Mouse (Mus musculus): ENCODE data around the gene Cel. TPM values are rescaled to one million over a fixed set of nuclear protein-coding genes. Genes with fewer than 3 reads are reported as not detected.

Cel gene
- polyA plus RNA-seq, 2 experiments = 0.19 to 0.39 TPM

DNA sequence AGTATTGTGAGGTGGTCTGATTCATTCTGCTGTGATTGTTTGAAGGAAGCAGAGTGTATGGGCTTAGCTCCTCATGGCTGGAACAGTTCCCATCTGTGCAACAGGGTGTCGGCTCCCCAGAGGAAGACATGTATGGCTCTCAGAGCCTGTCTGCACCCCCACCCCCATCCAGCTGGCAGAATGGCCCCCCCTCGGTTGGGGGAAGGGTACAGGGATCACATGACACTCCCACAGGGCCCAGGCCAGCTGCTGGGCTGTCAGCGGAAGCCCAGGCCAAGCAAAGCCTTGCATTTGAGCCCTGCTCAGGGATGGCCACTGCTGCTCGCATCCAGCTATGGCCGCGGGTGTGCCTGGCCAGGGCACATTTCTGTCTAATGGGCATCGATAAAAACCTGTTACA is 24.0 kb downstream of the Cel start:
- no peaks in the 10 kb centered on the region for H3K36me3 ChIP-seq (replicated peaks; ENCODE audit: control insufficient read depth, insufficient read depth, low read depth)
- H3K4me2 ChIP-seq (ENCODE audit: low read depth) = no peak overlapping the region
- 59% methylated on average over 7 of the region's 7 CpGs for WGBS (ENCODE audit: insufficient replicate concordance)
- no peaks in the 10 kb centered on the region for H3K27me3 ChIP-seq (ENCODE audit: control insufficient read depth, insufficient read depth, low read length)
- no peak overlapping the region for H3K4me3 ChIP-seq (ENCODE audit: insufficient read depth in 1 of 2, low read depth in 2 of 2, low read length in 2 of 2)
- ATAC-seq (ENCODE audit: insufficient read depth) (no peak), DNase-seq (ENCODE audit: low read depth in 3 of 3, low spot score in 3 of 3) (no peak)
- no peak for TF ChIP-seq EP300 (IDR thresholded peaks at IDR 0.05; ENCODE audit: low read depth)
- TF ChIP-seq CTCF (IDR thresholded peaks at IDR 0.05; ENCODE audit: low read depth) = no peak
- H3K9me3 ChIP-seq (ENCODE audit: control insufficient read depth, low read length) = no peaks in the 10 kb centered on the region
- no peak overlapping the region for H3K27ac ChIP-seq
- H3K9ac ChIP-seq (replicated peaks) = no peak overlapping the region
- no peaks in the 10 kb centered on the region for H3K4me1 ChIP-seq (replicated peaks; ENCODE audit: control insufficient read depth in 2 of 2, insufficient read depth in 2 of 2, low read length in 1 of 2)

DNA sequence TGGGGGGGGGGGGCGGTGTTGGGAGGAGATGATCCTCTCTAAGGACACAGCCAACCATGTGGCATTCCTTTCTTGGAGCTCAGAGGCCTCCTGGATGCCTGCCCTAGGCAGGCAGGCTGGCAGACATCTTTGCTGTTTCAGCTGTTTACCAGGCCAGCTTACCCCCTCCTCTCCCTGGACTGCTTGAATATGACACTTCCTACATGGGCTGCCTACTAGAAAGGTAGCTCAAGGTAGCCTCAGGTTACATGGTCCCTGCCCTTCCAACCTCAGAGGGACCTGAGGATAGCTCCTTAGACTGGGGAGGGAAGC is 24.4 kb downstream of the Cel start:
- 33% methylated on average over 1 of the region's 1 CpGs for WGBS (ENCODE audit: insufficient replicate concordance)
- Histone ChIP-seq H3K9me3 (ENCODE audit: control insufficient read depth, low read length) (no peaks in the 10 kb centered on the region), H3K4me1 (replicated peaks; ENCODE audit: control insufficient read depth in 2 of 2, insufficient read depth in 2 of 2, low read length in 1 of 2) (no peaks in the 10 kb centered on the region), H3K4me3 (ENCODE audit: insufficient read depth in 1 of 2, low read depth in 2 of 2, low read length in 2 of 2) (no peak overlapping the region), H3K27ac (no peak overlapping the region), H3K27me3 (ENCODE audit: control insufficient read depth, insufficient read depth, low read length) (no peaks in the 10 kb centered on the region), H3K4me2 (ENCODE audit: low read depth) (no peak overlapping the region), H3K36me3 (replicated peaks; ENCODE audit: control insufficient read depth, insufficient read depth, low read depth) (no peaks in the 10 kb centered on the region), H3K9ac (replicated peaks) (no peak overlapping the region)
- TF ChIP-seq EP300 (IDR thresholded peaks at IDR 0.05; ENCODE audit: low read depth) = no peak
- TF ChIP-seq CTCF (IDR thresholded peaks at IDR 0.05; ENCODE audit: low read depth) = no peak
- ATAC-seq (ENCODE audit: insufficient read depth) = no peak
- DNase-seq (ENCODE audit: low read depth in 3 of 3, low spot score in 3 of 3) = no peak

DNA sequence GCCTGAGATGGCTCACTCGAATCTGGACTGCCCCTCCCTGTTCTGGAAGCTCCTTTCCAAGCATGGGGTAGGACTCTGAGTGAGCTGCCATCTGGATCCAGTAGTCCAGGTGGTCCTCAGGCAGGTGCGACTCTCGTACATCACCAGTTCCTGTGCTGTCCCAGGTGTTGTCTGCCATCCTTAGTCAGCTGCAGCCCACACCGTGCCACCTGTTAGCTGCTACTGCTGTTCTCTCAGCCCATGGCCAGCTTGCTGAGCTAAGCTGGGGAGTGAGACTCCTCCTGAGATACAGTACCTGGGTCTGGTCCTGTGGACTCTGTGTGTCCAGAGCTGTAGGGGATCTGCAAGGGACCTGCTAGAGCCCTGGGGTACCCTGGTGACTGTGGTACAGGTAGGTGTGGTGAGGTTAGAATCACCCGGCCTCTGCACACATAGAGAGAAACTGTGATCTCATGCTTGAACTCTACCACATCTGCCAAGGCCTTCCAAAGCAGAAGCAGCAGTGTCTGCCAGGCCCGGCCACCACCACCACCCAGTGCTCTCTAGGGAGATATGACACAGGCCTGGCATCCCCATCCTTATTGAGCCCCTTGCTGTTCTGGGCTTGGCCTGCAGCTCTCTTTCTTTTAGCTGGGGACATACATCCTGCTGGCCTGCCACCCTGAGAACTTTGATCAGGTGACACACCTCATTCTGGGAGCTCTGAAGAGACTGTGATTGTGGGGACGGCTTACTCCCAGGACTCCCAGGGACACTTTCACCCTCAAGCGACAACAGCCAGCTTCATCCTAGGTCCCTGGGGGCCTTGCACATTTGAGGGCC is 25.0 kb downstream of the Cel start:
- no peaks in the 10 kb centered on the region for H3K36me3 ChIP-seq (replicated peaks; ENCODE audit: control insufficient read depth, insufficient read depth, low read depth)
- H3K4me1 ChIP-seq (replicated peaks; ENCODE audit: control insufficient read depth in 2 of 2, insufficient read depth in 2 of 2, low read length in 1 of 2) = no peaks in the 10 kb centered on the region
- ATAC-seq (ENCODE audit: insufficient read depth) (no peak), DNase-seq (ENCODE audit: low read depth in 3 of 3, low spot score in 3 of 3) (no peak)
- 64% methylated on average over 8 of the region's 8 CpGs for WGBS (ENCODE audit: insufficient replicate concordance)
- no peak overlapping the region for H3K27ac ChIP-seq
- H3K9me3 ChIP-seq (ENCODE audit: control insufficient read depth, low read length) = no peaks in the 10 kb centered on the region
- no peak for TF ChIP-seq EP300 (IDR thresholded peaks at IDR 0.05; ENCODE audit: low read depth)
- TF ChIP-seq CTCF (IDR thresholded peaks at IDR 0.05; ENCODE audit: low read depth) = no peak
- H3K4me2 ChIP-seq (ENCODE audit: low read depth) = no peak overlapping the region
- no peak overlapping the region for H3K4me3 ChIP-seq (ENCODE audit: insufficient read depth in 1 of 2, low read depth in 2 of 2, low read length in 2 of 2)
- no peaks in the 10 kb centered on the region for H3K27me3 ChIP-seq (ENCODE audit: control insufficient read depth, insufficient read depth, low read length)
- H3K9ac ChIP-seq (replicated peaks) = no peak overlapping the region

GRCm38 (mm10) chr2:28537634-28537920 is 25.6 kb downstream of the Cel start:
- no peaks in the 10 kb centered on the region for H3K9me3 ChIP-seq (ENCODE audit: control insufficient read depth, low read length)
- no peaks in the 10 kb centered on the region for H3K36me3 ChIP-seq (replicated peaks; ENCODE audit: control insufficient read depth, insufficient read depth, low read depth)
- H3K27me3 ChIP-seq (ENCODE audit: control insufficient read depth, insufficient read depth, low read length) = no peaks in the 10 kb centered on the region
- TF ChIP-seq EP300 (IDR thresholded peaks at IDR 0.05; ENCODE audit: low read depth) = no peak
- no peak for TF ChIP-seq CTCF (IDR thresholded peaks at IDR 0.05; ENCODE audit: low read depth)
- H3K9ac ChIP-seq (replicated peaks) = no peak overlapping the region
- no peak overlapping the region for H3K4me3 ChIP-seq (ENCODE audit: insufficient read depth in 1 of 2, low read depth in 2 of 2, low read length in 2 of 2)
- ATAC-seq (ENCODE audit: insufficient read depth) (no peak), DNase-seq (ENCODE audit: low read depth in 3 of 3, low spot score in 3 of 3) (no peak)
- no peak overlapping the region for H3K4me2 ChIP-seq (ENCODE audit: low read depth)
- H3K4me1 ChIP-seq (replicated peaks; ENCODE audit: control insufficient read depth in 2 of 2, insufficient read depth in 2 of 2, low read length in 1 of 2) = no peaks in the 10 kb centered on the region
- WGBS (ENCODE audit: insufficient replicate concordance) = 50% methylated on average over 4 of the region's 4 CpGs
- no peak overlapping the region for H3K27ac ChIP-seq

GRCm38 (mm10) chr2:28536766-28537633 is 26.2 kb downstream of the Cel start:
- Histone ChIP-seq H3K36me3 (replicated peaks; ENCODE audit: control insufficient read depth, insufficient read depth, low read depth) (no peaks in the 10 kb centered on the region), H3K4me3 (ENCODE audit: insufficient read depth in 1 of 2, low read depth in 2 of 2, low read length in 2 of 2) (no peak overlapping the region), H3K27ac (no peak overlapping the region), H3K4me2 (ENCODE audit: low read depth) (no peak overlapping the region), H3K9ac (replicated peaks) (no peak overlapping the region), H3K27me3 (ENCODE audit: control insufficient read depth, insufficient read depth, low read length) (no peaks in the 10 kb centered on the region), H3K4me1 (replicated peaks; ENCODE audit: control insufficient read depth in 2 of 2, insufficient read depth in 2 of 2, low read length in 1 of 2) (no peaks in the 10 kb centered on the region), H3K9me3 (ENCODE audit: control insufficient read depth, low read length) (no peaks in the 10 kb centered on the region)
- ATAC-seq (ENCODE audit: insufficient read depth) = no peak
- TF ChIP-seq CTCF (IDR thresholded peaks at IDR 0.05; ENCODE audit: low read depth) = no peak
- no peak for DNase-seq (ENCODE audit: low read depth in 3 of 3, low spot score in 3 of 3)
- WGBS (ENCODE audit: insufficient replicate concordance) = 53% methylated on average over 11 of the region's 11 CpGs

Data from liver, embryonic 14.5 days (tissue).